Mouse (Mus musculus) lung, embryonic 15.5 days (tissue): ENCODE data around the gene Gnai2. TPM values are rescaled to one million over a fixed set of nuclear protein-coding genes. Genes with fewer than 3 reads are reported as not detected.

Source experiments
- ATAC-seq: fragments of 200-750 bp; cut with Nextera tagmentation; 2 replicates; pipeline ENCODE4 v1.8.0; 2017; ENCODE audit warnings: moderate number of reproducible peaks, borderline replicate concordance; ENCODE audit not compliant: low FRiP score, low TSS enrichment; ENCODE audit errors: extremely low read depth
- H3K27ac ChIP-seq: fragments of 300-500 bp; sonication (generic); 2 replicates; pipeline ENCODE4 v1.5.1; 2015; ENCODE audit warnings: moderate library complexity, mild to moderate bottlenecking, inconsistent platforms
- H3K27me3 ChIP-seq: fragments of 300-500 bp; sonication (generic); 2 replicates; pipeline ENCODE4 v1.6.1; 2015; ENCODE audit warnings: inconsistent platforms
- H3K36me3 ChIP-seq: fragments of 300-500 bp; sonication (generic); 2 replicates; pipeline ENCODE4 v1.6.1; 2015; ENCODE audit warnings: inconsistent platforms
- H3K4me1 ChIP-seq: fragments of 300-500 bp; sonication (generic); 2 replicates; pipeline ENCODE4 v1.6.1; 2015; ENCODE audit warnings: inconsistent platforms
- H3K4me2 ChIP-seq: fragments of 300-500 bp; sonication (generic); 2 replicates; pipeline ENCODE4 v1.6.1; 2015; ENCODE audit warnings: inconsistent platforms, mild to moderate bottlenecking, moderate library complexity
- H3K4me3 ChIP-seq: fragments of 300-500 bp; sonication (generic); 2 replicates; pipeline ENCODE4 v1.5.1; 2015; ENCODE audit warnings: mild to moderate bottlenecking, inconsistent platforms
- H3K9ac ChIP-seq: fragments of 300-500 bp; sonication (generic); 2 replicates; pipeline ENCODE4 v1.6.1; 2015; ENCODE audit warnings: inconsistent platforms
- H3K9me3 ChIP-seq: fragments of 300-500 bp; sonication (generic); 2 replicates; pipeline ENCODE4 v1.6.1; 2016; ENCODE audit warnings: inconsistent platforms
- WGBS: fragments of 180-500 bp; shearing (Covaris S2); methylation state at CpG from one replicate; pipeline ENCODE4 v1.1.7; 2015; 5-methylcytosine and 5-hydroxymethylcytosine counted together
- polyA plus RNA-seq: library from polyadenylated mRNA; unstranded; fragments of >200 nt; fragmentation: Nextera tagmentation; extraction: Ambion mirVana; gene quantifications from 2 replicates; pipeline ENCODE4 v1.2.1, GENCODE M21; 2015

Gnai2 gene
- polyA plus RNA-seq, 1 experiment from 2014 or later = 478 TPM

DNA sequence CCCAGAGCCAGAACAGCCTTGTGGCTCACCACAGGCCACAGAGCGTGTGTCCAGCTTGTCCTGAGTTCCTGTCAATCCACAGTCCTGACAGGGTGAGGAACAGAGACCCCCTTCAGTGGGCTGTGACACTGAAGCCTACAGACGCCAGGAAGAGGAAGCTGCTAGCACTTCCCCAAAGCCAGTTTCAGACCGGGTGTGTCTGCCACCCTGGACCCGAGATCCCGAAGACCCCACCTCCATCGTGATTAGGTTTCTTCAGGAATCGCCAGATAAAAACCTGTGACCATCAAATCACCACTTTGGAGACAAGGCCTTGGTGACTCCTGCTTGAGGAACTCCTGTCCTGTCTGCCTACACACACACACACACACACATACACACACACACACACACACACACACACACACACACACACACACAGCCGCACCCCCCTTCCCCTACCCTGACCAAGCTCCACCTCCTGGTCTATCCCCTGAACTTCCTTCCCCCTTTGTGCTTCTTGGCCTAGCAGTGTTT is 5.1 kb upstream of the Gnai2 start:
- ATAC-seq = no peak
- Histone ChIP-seq H3K36me3 (no peaks in the 10 kb centered on the region), H3K4me2 (no peak overlapping the region), H3K27me3 (no peaks in the 10 kb centered on the region), H3K4me1 (peaks cover 19% of the 10 kb centered on the region), H3K9me3 (no peaks in the 10 kb centered on the region), H3K27ac (peak overlapping the region; percentile 35; the same call in 1 of the 2 replicates), H3K4me3 (no peak overlapping the region), H3K9ac (no peak overlapping the region)
- 28% methylated on average over 8 of the region's 8 CpGs for WGBS

DNA sequence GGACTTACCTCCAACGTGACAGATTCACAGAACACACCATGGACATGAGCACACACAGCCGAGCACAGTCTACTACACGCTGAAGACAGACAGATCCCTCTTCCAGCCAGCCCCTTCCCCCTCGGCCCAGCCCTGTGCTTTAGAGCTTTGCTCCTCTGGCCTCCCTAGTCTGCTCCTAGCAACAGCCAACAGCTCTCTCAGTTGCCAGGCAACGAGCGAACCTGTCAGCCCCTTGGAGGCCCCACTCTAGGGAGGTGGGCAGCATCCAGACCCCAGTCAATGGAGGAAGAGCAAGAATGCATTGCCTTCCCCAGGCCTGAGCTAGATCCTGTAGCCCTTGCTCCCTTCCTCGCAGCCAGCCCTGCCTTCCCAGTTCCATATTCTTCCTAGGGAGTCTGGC is 1.9 kb upstream of the Gnai2 start:
- Histone ChIP-seq H3K36me3 (no peaks in the 10 kb centered on the region), H3K27me3 (no peaks in the 10 kb centered on the region), H3K4me1 (peaks cover 20% of the 10 kb centered on the region), H3K4me3 (no peak overlapping the region), H3K4me2 (no peak overlapping the region), H3K9me3 (no peaks in the 10 kb centered on the region), H3K27ac (no peak overlapping the region), H3K9ac (no peak overlapping the region)
- 24% methylated on average over 7 of the region's 7 CpGs for WGBS
- no peak for ATAC-seq

DNA sequence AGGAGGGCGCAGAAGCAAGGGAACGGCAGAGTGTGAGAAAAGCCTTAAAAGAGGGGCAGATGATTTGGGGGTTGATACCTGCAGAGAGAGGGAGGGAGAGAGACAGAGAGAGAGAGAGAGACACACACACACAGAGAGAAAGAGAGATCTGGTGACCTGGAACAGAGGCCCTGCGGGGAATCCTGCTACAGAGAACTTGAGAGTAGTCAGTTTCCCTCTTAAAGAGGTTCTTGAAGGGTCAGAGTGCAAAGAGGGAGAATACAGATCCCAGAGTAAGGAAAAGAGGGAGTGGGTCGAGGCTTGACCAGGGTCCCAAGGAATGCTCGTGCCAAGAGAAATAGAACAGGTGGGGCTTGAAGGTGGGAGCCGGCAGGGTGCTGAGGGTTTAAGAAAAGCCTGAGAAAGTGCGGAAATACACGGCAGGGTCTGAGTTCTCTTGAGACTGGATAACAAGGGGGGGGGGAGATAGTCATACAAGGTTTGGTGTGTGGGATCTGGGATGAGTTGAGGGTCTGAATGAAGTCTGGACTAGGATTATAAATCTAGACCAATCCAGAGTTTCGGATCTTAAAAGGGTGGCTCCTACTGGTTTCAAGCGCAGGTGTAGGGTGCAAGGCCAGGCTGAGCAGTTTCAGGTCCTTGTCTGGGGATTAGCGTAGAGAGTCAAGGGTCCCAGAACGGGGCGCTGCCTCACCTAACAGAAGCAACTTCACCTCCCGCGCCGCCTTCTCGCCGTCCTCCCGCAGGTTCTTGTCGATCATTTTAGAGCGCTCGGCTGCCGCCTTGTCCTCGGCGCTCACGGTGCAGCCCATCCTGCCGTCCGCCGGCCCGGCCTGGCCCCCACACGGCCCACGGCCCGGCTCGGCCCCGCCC is 525 bp downstream of the Gnai2 start:
- peak overlapping the region; percentile 76 for H3K9ac ChIP-seq
- H3K36me3 ChIP-seq = no peaks in the 10 kb centered on the region
- WGBS = under 1% methylated on average over 35 of the region's 35 CpGs
- peaks cover 45% of the 10 kb centered on the region for H3K4me1 ChIP-seq
- peak; percentile 1; the same call in 1 of the 2 replicates for ATAC-seq
- peak overlapping the region; percentile 98 for H3K4me2 ChIP-seq
- no peaks in the 10 kb centered on the region for H3K27me3 ChIP-seq
- peak overlapping the region; percentile 77 for H3K4me3 ChIP-seq
- peak overlapping the region; percentile 90 for H3K27ac ChIP-seq
- no peaks in the 10 kb centered on the region for H3K9me3 ChIP-seq

DNA sequence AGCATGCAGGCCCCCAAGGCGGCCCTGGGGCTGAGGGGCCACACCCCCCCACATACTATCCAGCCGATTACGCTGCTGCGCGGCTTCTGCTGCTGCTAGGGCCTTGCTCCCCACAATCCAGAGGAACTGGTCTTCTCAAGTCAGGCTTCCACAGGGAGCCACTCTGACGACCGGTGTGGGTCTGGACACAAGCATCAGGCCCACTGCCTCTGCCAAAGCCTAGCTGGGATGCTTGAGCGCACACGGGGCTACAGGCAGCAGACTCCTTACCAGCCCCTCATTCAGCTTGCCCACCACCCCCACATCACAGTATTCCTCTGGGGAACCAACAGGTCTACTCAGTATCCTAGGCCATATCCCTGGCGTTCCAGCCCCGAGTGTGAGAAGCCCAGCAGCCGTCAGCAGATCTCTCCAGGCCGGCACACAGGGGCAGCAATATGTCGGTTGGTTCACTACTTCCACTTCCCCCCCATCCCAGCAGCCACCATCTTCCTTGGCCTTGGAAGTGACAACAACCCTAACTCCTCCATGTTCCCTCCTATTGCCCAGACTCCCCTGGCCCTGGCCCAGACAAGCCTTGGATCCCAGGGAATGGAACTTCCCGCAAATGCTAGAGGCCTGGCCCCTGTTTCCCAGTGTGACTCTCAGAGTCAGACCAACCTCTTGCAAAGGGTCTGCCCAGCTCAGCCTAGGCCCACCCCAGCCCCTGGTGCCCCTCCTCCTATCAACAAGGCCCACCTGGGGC is 1.3 kb downstream of the Gnai2 start:
- 0% methylated on average over 15 of the region's 15 CpGs for WGBS
- 0 out of 2 replicates have a peak, but pooled peaks have one; percentile 5 for ATAC-seq

DNA sequence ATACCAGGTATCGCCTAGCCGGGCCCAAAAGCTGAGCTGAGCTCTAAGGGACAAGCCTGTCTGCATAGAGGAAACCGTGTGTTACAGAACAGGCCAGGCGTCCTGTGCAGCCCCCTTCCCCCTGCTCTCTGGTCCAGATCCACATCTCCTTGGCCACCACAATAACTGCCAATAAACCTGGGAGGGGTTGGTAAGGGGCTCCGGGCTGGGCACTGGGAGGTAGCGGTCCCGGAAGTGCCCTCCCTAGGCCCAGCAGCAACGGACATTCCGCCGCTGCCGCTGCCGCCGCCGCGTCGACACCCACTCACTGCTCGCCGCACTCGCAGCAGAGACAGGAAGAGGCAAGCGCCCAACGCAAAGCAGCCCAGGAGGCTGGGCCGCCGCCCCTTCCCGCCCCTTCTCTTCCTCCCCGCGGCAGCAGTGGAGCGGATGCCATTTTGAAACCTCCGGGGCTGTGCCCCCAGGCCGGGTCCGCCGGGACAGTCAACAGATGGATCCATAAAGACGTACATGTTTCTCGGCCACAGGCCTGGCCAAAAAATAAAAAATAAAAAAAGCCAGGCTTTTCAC is 2.0 kb downstream of the Gnai2 start:
- Histone ChIP-seq H3K9ac (peak overlapping the region; percentile 76), H3K27ac (peak overlapping the region; percentile 90), H3K4me3 (peak overlapping the region; percentile 77), H3K9me3 (no peaks in the 10 kb centered on the region), H3K36me3 (no peaks in the 10 kb centered on the region), H3K4me2 (peak overlapping the region; percentile 98), H3K4me1 (peaks cover 59% of the 10 kb centered on the region), H3K27me3 (no peaks in the 10 kb centered on the region)
- peak; percentile 55 for ATAC-seq
- WGBS = 2% methylated on average over 33 of the region's 33 CpGs

More for the DNA sequence above, 1.3 kb downstream of the Gnai2 start:
- H3K9me3 ChIP-seq = no peaks in the 10 kb centered on the region
- no peaks in the 10 kb centered on the region for H3K27me3 ChIP-seq
- H3K4me3 ChIP-seq = peak overlapping the region; percentile 77
- peak overlapping the region; percentile 98 for H3K4me2 ChIP-seq
- H3K4me1 ChIP-seq = peaks cover 53% of the 10 kb centered on the region
- no peaks in the 10 kb centered on the region for H3K36me3 ChIP-seq
- peak overlapping the region; percentile 76 for H3K9ac ChIP-seq
- peak overlapping the region; percentile 90 for H3K27ac ChIP-seq

DNA sequence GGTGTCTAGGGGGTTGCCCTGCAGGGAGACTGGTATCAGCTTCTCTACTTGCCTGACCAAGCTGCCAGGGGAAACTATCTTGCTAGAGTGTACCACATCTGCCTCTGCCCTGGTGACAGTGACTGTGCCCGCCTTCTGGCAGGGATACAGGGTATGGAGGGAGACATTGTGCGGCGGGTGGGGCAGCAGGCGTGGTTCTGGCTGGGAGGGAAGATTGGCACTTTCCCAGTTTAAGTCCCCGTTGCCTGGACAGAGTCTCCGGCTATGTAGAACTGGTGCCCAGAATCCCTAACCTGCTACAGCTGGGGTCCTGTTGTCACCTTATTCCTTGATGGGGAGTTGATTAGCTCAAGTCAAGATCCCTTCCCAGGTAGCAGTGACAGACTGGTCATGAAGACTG is 2.7 kb downstream of the Gnai2 start:
- Histone ChIP-seq H3K9me3 (no peaks in the 10 kb centered on the region), H3K27ac (peak overlapping the region; percentile 90), H3K9ac (peak overlapping the region; percentile 76), H3K4me3 (peak overlapping the region; percentile 77), H3K27me3 (no peaks in the 10 kb centered on the region), H3K4me1 (peaks cover 66% of the 10 kb centered on the region), H3K36me3 (no peaks in the 10 kb centered on the region), H3K4me2 (peak overlapping the region; percentile 98)
- WGBS = 53% methylated on average over 6 of the region's 6 CpGs
- ATAC-seq = no peak

DNA sequence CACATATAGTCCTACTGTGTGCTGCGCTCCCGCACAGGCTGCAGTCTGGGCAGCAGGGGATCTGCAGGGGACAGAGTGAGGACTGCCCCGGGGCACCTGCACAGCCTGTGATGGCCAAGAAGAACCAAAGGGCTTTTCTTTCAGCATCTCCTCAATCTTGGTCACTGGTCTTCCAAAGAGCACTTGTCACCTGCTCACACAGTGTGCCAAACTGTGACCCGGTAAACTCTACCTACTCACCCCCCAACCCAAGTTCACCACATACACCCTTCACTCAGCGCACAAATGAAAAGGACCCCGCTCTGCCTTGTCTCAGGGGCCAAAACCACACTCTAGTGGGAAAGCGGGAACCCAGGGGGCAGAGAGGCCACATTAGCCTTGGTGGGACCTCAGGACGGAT is 3.3 kb downstream of the Gnai2 start:
- ATAC-seq = no peak
- Histone ChIP-seq H3K4me1 (peaks cover 73% of the 10 kb centered on the region), H3K36me3 (no peaks in the 10 kb centered on the region), H3K9me3 (no peaks in the 10 kb centered on the region), H3K27me3 (no peaks in the 10 kb centered on the region), H3K4me3 (peak overlapping the region; percentile 77; the same call in 1 of the 2 replicates), H3K9ac (0 out of 2 replicates have a peak overlapping the region, but pooled peaks have one; percentile 76), H3K27ac (peak overlapping the region; percentile 90; the same call in 1 of the 2 replicates), H3K4me2 (peak overlapping the region; percentile 98)
- 95% methylated on average over 8 of the region's 8 CpGs for WGBS

DNA sequence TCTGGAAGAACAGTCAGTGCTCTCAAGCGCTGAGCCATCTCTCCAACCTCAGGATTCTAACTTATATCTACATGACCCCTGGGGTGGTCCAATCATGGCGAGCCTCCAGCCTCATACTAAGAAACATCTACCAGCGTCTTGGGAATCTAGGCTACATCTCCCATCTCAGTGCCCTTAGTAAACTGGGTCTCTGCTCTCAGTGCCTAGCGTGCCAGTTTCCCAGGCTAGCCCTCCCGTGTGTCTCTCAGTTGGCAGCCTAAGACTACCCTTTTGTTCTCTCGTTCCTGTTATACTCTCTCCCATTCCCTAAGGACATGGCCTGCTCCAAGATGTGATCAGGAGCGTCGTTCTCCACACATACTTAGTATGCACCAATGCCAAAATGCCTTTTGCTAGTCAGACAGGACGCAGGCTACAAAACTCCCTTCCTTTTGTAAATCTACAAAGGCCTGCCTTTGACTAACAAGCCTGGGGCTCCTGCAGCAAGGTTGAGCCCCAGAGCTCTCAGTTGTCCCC is 3.8 kb downstream of the Gnai2 start:
- no peaks in the 10 kb centered on the region for H3K36me3 ChIP-seq
- peaks cover 77% of the 10 kb centered on the region for H3K4me1 ChIP-seq
- no peaks in the 10 kb centered on the region for H3K27me3 ChIP-seq
- WGBS = 73% methylated on average over 9 of the region's 9 CpGs
- H3K4me3 ChIP-seq = no peak overlapping the region
- no peak overlapping the region for H3K9ac ChIP-seq
- peak overlapping the region; percentile 98 for H3K4me2 ChIP-seq
- peak overlapping the region; percentile 90; the same call in 1 of the 2 replicates for H3K27ac ChIP-seq
- no peaks in the 10 kb centered on the region for H3K9me3 ChIP-seq
- no peak for ATAC-seq

DNA sequence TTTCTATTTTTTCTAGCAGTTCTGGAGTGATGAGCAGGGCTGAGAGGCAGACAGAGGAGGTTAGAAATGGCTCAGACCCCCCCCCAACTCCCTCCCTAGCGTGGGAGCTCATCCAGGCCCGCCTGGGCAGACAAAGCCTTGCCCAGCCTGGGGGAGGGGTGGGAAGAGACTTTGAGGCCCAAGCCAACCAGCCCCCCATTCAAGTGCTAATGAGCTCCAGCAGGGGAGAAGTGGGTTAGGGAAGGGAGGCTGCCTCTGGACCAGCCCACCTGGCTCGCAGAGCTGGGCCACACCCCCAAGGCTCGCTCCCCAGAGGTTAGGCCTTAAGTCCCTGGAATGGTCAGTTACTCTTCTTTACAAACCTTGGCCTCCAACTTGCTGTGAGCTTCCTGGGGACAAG is 4.6 kb downstream of the Gnai2 start:
- Histone ChIP-seq H3K4me2 (peak overlapping the region; percentile 31), H3K4me1 (peaks cover 79% of the 10 kb centered on the region), H3K27me3 (no peaks in the 10 kb centered on the region), H3K9me3 (no peaks in the 10 kb centered on the region), H3K4me3 (no peak overlapping the region), H3K9ac (peak overlapping the region; percentile 30), H3K27ac (peak overlapping the region; percentile 90), H3K36me3 (peaks cover 4% of the 10 kb centered on the region; the same call in 1 of the 2 replicates)
- ATAC-seq = no peak
- WGBS = 21% methylated on average over 4 of the region's 4 CpGs

DNA sequence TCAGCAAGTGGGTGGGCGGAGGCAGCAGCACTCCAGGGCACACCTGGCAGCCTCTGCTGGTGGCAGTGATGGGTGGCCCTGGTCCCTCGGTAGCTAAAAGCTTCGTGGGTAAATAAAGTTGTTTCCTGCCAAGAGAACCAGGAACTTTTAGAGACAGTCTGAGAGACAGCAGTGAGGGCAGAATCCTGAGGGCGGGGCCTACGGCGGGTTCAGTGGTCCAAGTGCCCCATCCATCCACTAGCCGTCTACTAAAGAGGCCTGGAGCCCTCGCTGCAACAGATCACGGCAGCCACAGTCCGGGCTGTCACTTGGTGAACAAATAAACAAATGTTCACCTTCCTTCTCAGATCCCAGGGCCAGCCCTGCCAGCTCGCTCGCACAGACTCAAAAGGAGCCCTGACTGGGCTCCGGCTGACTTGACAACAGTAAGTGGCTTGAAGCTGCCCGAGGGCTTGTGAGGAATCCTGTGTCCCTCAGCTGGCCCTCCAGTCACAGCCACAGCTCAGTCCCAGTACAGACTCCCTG is 5.2 kb downstream of the Gnai2 start:
- no peak for ATAC-seq
- H3K27me3 ChIP-seq = no peaks in the 10 kb centered on the region
- peaks cover 10% of the 10 kb centered on the region for H3K36me3 ChIP-seq
- 16% methylated on average over 14 of the region's 14 CpGs for WGBS
- H3K4me3 ChIP-seq = 0 out of 2 replicates have a peak overlapping the region, but pooled peaks have one; percentile 1
- H3K27ac ChIP-seq = peak overlapping the region; percentile 90
- H3K9ac ChIP-seq = peak overlapping the region; percentile 30; the same call in 1 of the 2 replicates
- H3K9me3 ChIP-seq = no peaks in the 10 kb centered on the region
- H3K4me2 ChIP-seq = peak overlapping the region; percentile 31
- peaks cover 84% of the 10 kb centered on the region for H3K4me1 ChIP-seq

DNA sequence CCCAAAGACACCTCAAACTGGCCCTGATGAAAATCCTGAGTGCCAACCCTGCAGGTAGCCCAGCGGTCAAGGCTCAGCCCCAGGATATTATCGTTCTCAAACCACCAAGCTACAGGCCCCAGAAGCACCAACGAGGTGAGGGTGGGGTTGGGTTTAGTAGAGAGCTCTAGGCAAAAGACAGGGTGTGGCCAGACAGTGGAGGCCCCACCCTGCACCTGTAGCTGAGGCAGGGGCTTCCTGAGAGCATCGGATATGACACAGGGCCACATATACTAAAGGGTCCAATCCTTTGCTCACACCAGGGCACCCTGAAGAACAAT is 5.8 kb downstream of the Gnai2 start:
- H3K4me1 ChIP-seq = peaks cover 90% of the 10 kb centered on the region
- 24% methylated on average over 4 of the region's 4 CpGs for WGBS
- no peaks in the 10 kb centered on the region for H3K27me3 ChIP-seq
- H3K4me3 ChIP-seq = no peak overlapping the region
- peak overlapping the region; percentile 90 for H3K27ac ChIP-seq
- peaks cover 16% of the 10 kb centered on the region for H3K36me3 ChIP-seq
- no peak overlapping the region for H3K9ac ChIP-seq
- no peaks in the 10 kb centered on the region for H3K9me3 ChIP-seq
- peak overlapping the region; percentile 31 for H3K4me2 ChIP-seq
- no peak for ATAC-seq
